Mouse (Mus musculus) kidney, adult 9 months (tissue): ENCODE results near the gene Rhox3f.
"Not testable (repeated sequence)": the region's sequence is repeated elsewhere in the genome, so short reads cannot be mapped to it uniquely, and the experiment has no call there.

Experiments
- DNase-seq: peaks from one replicate; pipeline ENCODE4 v3.0.0; 2022

The Rhox3f gene

GRCm38 (mm10) chrX:37580692-37581091 lies at the start of gene Rhox3f:
Gene Rhox3f, plus strand, starts transcription at chrX:37580992.
- DNase-seq = not testable (repeated sequence)

GRCm38 (mm10) chrX:37541719-37542118 lies 39.1 kb upstream of the Rhox3f start, which contains the start of gene Rhox3e:
Gene Rhox3e, plus strand, starts transcription at chrX:37542019.
- DNase-seq = not testable (repeated sequence)

GRCm38 (mm10) chrX:37557112-37557511 lies 23.7 kb upstream of the Rhox3f start, which contains the start of gene Rhox4e:
Gene Rhox4e, plus strand, starts transcription at chrX:37557412.
- not testable (repeated sequence) for DNase-seq

GRCm38 (mm10) chrX:37571105-37571504 lies 9.7 kb upstream of the Rhox3f start, which contains the start of gene Rhox2f:
Gene Rhox2f, plus strand, starts transcription at chrX:37571405.
- DNase-seq = not testable (repeated sequence)

- peak; percentile 0 for DNase-seq
Observed at GRCm38 (mm10) chrX:37572638-37573037, 8.2 kb upstream of the Rhox3f start.

- DNase-seq = not testable (repeated sequence)
Observed at GRCm38 (mm10) chrX:37607604-37608003, 26.8 kb downstream of the Rhox3f start, which contains the start of gene Rhox4f. Gene Rhox4f, minus strand, starts transcription at chrX:37607704.

- DNase-seq = not testable (repeated sequence)
Observed at GRCm38 (mm10) chrX:37628512-37628911, 47.7 kb downstream of the Rhox3f start, which contains the start of gene Rhox3g. Gene Rhox3g, minus strand, starts transcription at chrX:37628612.
